Mouse (Mus musculus) liver, embryonic 14.5 days (tissue): ENCODE results near the gene Tubb2b.

Experiments
- CTCF ChIP-seq: IDR thresholded peaks from 2 replicates; pipeline ENCODE4 v1.5.1; 2016; ENCODE audit warnings: antibody characterized with exemption, low read depth, control low read depth
- EP300 ChIP-seq: IDR thresholded peaks from 2 replicates; pipeline ENCODE4 v1.6.1; 2016; ENCODE audit warnings: antibody characterized with exemption, low read depth

GRCm38 (mm10) chr13:34114654-34115053 lies 15.6 kb downstream of the Tubb2b start:
- no peak for TF ChIP-seq CTCF
- no peak for TF ChIP-seq EP300
